Mouse (Mus musculus) spleen, adult 2 months (tissue): ENCODE results near the gene Gm9999.

Source experiments
- CTCF ChIP-seq: fragments of 200-500 bp; IDR thresholded peaks from 2 replicates; pipeline ENCODE4 v1.5.1; 2011; ENCODE audit warnings: mild to moderate bottlenecking, inconsistent platforms; ENCODE audit not compliant: insufficient read depth, insufficient read length, insufficient replicate concordance; ENCODE audit errors: extremely low read depth
- POLR2A ChIP-seq: fragments of 200-500 bp; IDR thresholded peaks from 2 replicates; pipeline ENCODE4 v1.6.1; 2011; ENCODE audit warnings: low read depth, low read length, inconsistent platforms

DNA sequence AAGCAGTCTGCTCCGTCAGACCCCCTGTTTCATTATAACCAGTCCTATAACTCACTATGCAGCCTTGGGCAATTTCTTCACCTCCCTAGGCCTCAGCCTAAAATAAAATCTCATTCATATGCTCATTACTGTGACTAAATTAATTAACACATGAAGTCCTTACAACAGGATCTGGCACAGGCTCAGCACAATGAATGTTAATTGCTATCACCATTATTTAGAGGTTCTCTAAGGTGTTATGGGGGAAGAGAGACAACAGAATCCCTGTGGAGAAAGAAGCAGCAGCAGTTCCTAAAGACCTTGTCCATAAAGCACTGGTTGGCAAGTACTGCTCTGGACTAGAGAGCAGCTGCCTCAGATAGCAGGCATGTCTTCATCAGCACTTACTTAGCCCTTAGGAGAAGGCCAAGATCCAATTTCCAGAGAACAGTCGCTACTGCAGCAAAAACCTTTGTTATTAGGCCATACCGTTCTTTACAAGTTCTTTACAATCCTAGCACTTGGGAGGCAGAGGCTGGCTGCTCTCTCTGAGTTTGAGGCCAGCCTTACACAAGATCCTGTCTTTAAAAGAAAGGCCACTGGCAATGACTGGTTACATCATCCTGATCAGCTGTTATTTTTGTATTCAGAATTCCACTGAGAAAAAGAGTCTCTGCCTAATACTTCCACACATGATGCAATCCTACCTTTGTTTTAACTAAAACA is 20.2 kb downstream of the Gm9999 start:
- TF ChIP-seq CTCF (no peak), POLR2A (no peak)
